8 mouse cellular contexts compared by ENCODE assay signal in genomic region chr12:40445648-40446449, GRCm38 (mm10). TPM values are rescaled to one million over a fixed set of nuclear protein-coding genes. Genes with fewer than 3 reads are reported as not detected.
DNase-seq lines count a peak whose midpoint lies in the region; ATAC-seq and TF ChIP-seq lines count a peak whose summit lies in the region.

Gene Zfp277 (minus strand): TSS chr12:40445902.
Gene Dock4 (plus strand): TSS chr12:40445952.

- ATAC-seq in forebrain, embryonic 15.5 days (replicated peaks): peak; percentile 99
- peak; percentile 97 for ATAC-seq in neutrophil, adult 5-6 weeks (ENCODE audit: extremely low read depth, insufficient number of reproducible peaks, low FRiP score, poor library complexity, severe bottlenecking)

- under 1% methylated on average over 80 of the region's 80 CpGs for WGBS in forebrain, embryonic 15.5 days
- under 1% methylated on average over 80 of the region's 80 CpGs for WGBS in lung, adult 2 months

- DNase-seq in ES-E14 (ENCODE audit: low read depth, low spot score): peak; percentile 98
- peak; percentile 100 for DNase-seq in cerebellum, adult 11-12 months
- DNase-seq in heart, postnatal 25 days (ENCODE audit: low spot score): peak; percentile 98
- peak; percentile 99 to 100 for DNase-seq in layer of hippocampus, adult 18-20 months (ENCODE audit: low spot score in 2 of 2)
- DNase-seq in lung, adult 2 months: peak; percentile 98
- peak; percentile 98 to 99 for DNase-seq in thymus, adult 18-20 months

- TF ChIP-seq CTCF in lung, adult 2 months (IDR thresholded peaks at IDR 0.05; ENCODE audit: insufficient read depth, low read length): no peak

- in situ Hi-C loops in ES-E14 (cut with MboI; ENCODE audit: low sequenced_read_pairs in 2 of 2, unreplicated experiment in 2 of 2): no loop called here

- intact Hi-C loops in heart, postnatal 25 days (cut with DNase I): loop anchor here (5.0 kb wide), 3 partner anchors 56 to 371 kb away; no protein-coding TSS in a partner anchor

- H3K27ac ChIP-seq in ES-E14 (ENCODE audit: insufficient read depth, low read depth, low read length, poor library complexity, severe bottlenecking): no peak within 1 kb of the TSS
- peak within 1 kb of the TSS; percentile 95 for H3K27ac ChIP-seq in forebrain, embryonic 15.5 days (replicated peaks)

- peak within 1 kb of the TSS; percentile 75 for H3K9ac ChIP-seq in ES-E14 (ENCODE audit: insufficient read depth, low read depth, low read length, poor library complexity, severe bottlenecking)
- peak within 1 kb of the TSS; percentile 86 for H3K9ac ChIP-seq in forebrain, embryonic 15.5 days (replicated peaks)

- peak within 1 kb of the TSS; percentile 91 for H3K4me2 ChIP-seq in forebrain, embryonic 15.5 days (replicated peaks)

- no peaks in the 10 kb centered on the region for H3K36me3 ChIP-seq in ES-E14 (ENCODE audit: control insufficient read depth, insufficient read depth, low read length, poor library complexity, severe bottlenecking)
- H3K36me3 ChIP-seq in forebrain, embryonic 15.5 days: no peaks in the 10 kb centered on the region

- TF ChIP-seq POLR2A in lung, adult 2 months (IDR thresholded peaks at IDR 0.05; ENCODE audit: borderline replicate concordance, extremely low read depth, low read depth, low read length): peak; percentile 41; the same call in 1 of the 2 replicates

- no peaks in the 10 kb centered on the region for H3K9me3 ChIP-seq in ES-E14 (ENCODE audit: control insufficient read depth, insufficient read depth, low read depth, low read length)
- no peaks in the 10 kb centered on the region for H3K9me3 ChIP-seq in forebrain, embryonic 15.5 days

- H3K4me3 ChIP-seq in ES-E14 (ENCODE audit: insufficient read depth in 1 of 2, low read depth in 1 of 2, low read length in 2 of 2, poor library complexity in 1 of 2, severe bottlenecking in 1 of 2): peak within 1 kb of the TSS; percentile 82 to 100
- H3K4me3 ChIP-seq in forebrain, embryonic 15.5 days: peak within 1 kb of the TSS; percentile 85
- H3K4me3 ChIP-seq in lung, adult 2 months (replicated peaks; ENCODE audit: extremely low read depth, low read depth, low read length): peak within 1 kb of the TSS; percentile 99

- peaks cover 0 to 2% of the 10 kb centered on the region in 2 experiments; a peak in 1 of 4 replicates for H3K4me1 ChIP-seq in ES-E14 (ENCODE audit: control insufficient read depth in 2 of 2, insufficient read depth in 2 of 2, low read length in 2 of 2, poor library complexity in 1 of 2)
- H3K4me1 ChIP-seq in forebrain, embryonic 15.5 days: peaks cover 22% of the 10 kb centered on the region
- peaks cover 8% of the 10 kb centered on the region for H3K4me1 ChIP-seq in lung, adult 2 months (ENCODE audit: control insufficient read depth, insufficient read depth, low read length)

- no peaks in the 10 kb centered on the region for H3K27me3 ChIP-seq in forebrain, embryonic 15.5 days

TF ChIP-seq in ES-E14, 5 proteins besides CTCF, POLR2A, EP300 and RAD21:
- no peak for TF ChIP-seq CHD2 (IDR thresholded peaks at IDR 0.05; ENCODE audit: low read depth, low read length)
- TF ChIP-seq HCFC1 (IDR thresholded peaks at IDR 0.05; ENCODE audit: borderline replicate concordance, insufficient read depth, low read length): peak; percentile 93
- no peak for TF ChIP-seq MAFK (IDR thresholded peaks at IDR 0.05; ENCODE audit: insufficient read depth, low read depth, low read length)

RNA-seq across cellular contexts. Expression of gene Zfp277, which starts in this region (rescaled TPM):
- 19.2 and 21.9 TPM in 2 replicates for total RNA-seq in ES-E14 (2012; rRNA removed)
- 26.9 and 27.5 TPM in 2 replicates for polyA plus RNA-seq in forebrain, embryonic 15.5 days (2015; fragmentation: Nextera tagmentation; extraction: Ambion mirVana)
- total RNA-seq in heart, postnatal 25 days (2021): 10 to 100 TPM; 11.0 to 11.7 TPM
- 10 to 100 TPM; 24.0 to 26.2 TPM for total RNA-seq in layer of hippocampus, adult 18-20 months (2021)
- 3.5 and 6.1 TPM in 2 replicates for polyA plus RNA-seq in lung, adult 2 months (2012; rRNA removed)
- 26.4 and 28.4 TPM in 2 replicates for total RNA-seq in neutrophil, adult 5-6 weeks (2017)

RNA-seq across cellular contexts. Expression of gene Dock4, which starts in this region (rescaled TPM):
- total RNA-seq in ES-E14 (2012; rRNA removed): 7.9 and 9.4 TPM in 2 replicates
- polyA plus RNA-seq in forebrain, embryonic 15.5 days (2015; fragmentation: Nextera tagmentation; extraction: Ambion mirVana): 30.1 and 31.9 TPM in 2 replicates
- 10 to 100 TPM; 11.7 to 12.9 TPM for total RNA-seq in heart, postnatal 25 days (2021)
- total RNA-seq in layer of hippocampus, adult 18-20 months (2021): 100 to 1,000 TPM; 202 to 219 TPM
- 19.7 and 21.9 TPM in 2 replicates for polyA plus RNA-seq in lung, adult 2 months (2012; rRNA removed)
- 5.9 and 7.6 TPM in 2 replicates for total RNA-seq in neutrophil, adult 5-6 weeks (2017)

Comparison
In these comparisons a context has a peak if more than half of its experiments do, and no peak if none do; other contexts are left out.
1. RNA of gene Dock4 (total RNA-seq): 202 to 219 TPM in layer of hippocampus, adult 18-20 months; 11.7 to 12.9 TPM in heart, postnatal 25 days, 7.9 to 9.4 TPM in ES-E14 and 5.9 to 7.6 TPM in neutrophil, adult 5-6 weeks; every median in the first group is over 10 times any median in the second.
2. Peak in every context shown above with its lines, with median percentiles within 50 percentile points of each other: DNase-seq and H3K4me3 ChIP-seq.